Mouse (Mus musculus) testis, adult 2 months (tissue): Measurements from ENCODE around the gene 5330417H12Rik.

Experiments used
- CTCF ChIP-seq: fragments of 200-500 bp; IDR thresholded peaks from 2 replicates; pipeline ENCODE4 v1.5.1; 2012; ENCODE audit warnings: low read depth, mild to moderate bottlenecking, inconsistent platforms, low read length, moderate library complexity; ENCODE audit not compliant: control insufficient read depth, insufficient read depth, insufficient replicate concordance
- POLR2A ChIP-seq: fragments of 200-500 bp; IDR thresholded peaks from 2 replicates; pipeline ENCODE4 v1.6.1; 2012; ENCODE audit warnings: low read depth, mild to moderate bottlenecking, inconsistent platforms, low read length, moderate library complexity; ENCODE audit not compliant: control insufficient read depth

GRCm38 (mm10) chr7:107664063-107665056, 39.4 kb upstream of the 5330417H12Rik start:
- no peak for TF ChIP-seq CTCF
- TF ChIP-seq POLR2A: no peak
